Mouse (Mus musculus): ENCODE measurements around the gene Slc22a16.

Gene Slc22a16

DNA sequence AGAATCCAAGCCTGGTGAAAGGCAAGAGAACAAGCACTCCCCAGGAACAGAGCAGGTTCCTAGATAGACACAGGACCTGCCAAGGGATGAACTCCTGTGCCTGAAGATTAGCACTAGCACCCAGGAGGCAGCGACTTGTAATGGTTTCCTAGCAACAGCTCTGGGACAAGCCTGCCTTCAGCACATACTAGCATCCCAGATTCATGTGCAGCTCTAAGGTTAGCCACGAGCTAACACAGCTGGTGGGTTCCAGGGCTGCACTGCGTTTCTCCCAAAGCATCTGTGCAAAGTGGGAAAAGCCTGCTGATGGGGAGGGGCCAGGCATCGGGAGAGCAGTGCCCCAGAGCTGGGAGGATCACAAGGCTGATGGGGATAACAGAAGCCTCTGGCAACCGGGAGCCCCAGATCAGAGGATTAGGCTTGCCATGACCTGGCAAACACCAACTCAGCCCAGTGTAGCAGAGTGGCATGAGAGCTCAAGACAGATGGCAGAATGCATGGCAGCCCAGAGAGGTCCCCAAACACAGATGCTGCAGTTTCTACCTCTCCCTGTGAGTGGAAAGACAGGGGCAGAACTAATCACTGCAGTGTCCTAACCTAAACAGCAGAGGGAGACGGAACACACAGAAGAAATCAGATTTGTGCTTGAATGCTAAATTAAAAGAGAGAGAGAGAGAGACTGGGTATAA is 34.7 kb downstream of the Slc22a16 start:
- no peak for DNase-seq (ENCODE audit: extremely low spot score, low read depth, low spot score)

DNA sequence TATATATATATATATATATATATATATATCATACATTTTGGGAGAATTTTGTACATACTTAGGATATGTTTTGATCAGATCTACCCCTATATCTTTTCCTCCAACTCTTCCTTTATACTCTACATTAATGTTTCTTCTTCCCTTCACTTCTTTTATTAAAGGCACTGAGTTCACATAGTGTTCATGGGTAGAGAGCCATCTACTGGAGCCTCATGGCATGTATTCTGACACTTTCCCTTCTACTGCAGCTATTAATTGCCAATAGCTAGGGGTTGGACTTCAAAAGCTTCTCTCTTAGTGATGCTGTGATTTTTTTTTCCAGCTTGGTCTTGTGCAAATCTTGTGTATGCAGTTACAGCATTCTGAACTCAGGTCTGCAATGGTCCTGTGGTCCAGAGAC is 47.8 kb downstream of the Slc22a16 start:
- no peak for DNase-seq (ENCODE audit: extremely low spot score, low read depth, low spot score)

DNA sequence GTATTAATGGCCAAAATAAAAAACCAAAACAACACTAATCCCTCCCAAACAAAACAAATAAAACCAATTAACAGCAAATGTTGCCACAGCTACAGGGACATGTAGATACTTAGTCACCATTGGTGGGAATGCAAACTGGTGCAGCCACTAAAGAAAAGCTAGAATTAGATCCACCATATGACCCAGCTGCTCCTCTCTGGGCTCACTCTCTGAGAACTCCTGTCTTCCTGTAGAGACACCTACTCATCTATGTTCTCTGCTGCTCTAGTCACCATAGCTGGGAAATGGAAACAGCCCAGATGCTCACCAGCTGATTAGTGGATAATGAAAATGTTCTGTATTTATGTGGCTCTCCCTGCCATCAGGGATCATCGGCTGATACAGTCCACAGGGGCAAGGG is 49.6 kb downstream of the Slc22a16 start:
- no peak for DNase-seq (ENCODE audit: extremely low spot score, low read depth, low spot score)

DNA sequence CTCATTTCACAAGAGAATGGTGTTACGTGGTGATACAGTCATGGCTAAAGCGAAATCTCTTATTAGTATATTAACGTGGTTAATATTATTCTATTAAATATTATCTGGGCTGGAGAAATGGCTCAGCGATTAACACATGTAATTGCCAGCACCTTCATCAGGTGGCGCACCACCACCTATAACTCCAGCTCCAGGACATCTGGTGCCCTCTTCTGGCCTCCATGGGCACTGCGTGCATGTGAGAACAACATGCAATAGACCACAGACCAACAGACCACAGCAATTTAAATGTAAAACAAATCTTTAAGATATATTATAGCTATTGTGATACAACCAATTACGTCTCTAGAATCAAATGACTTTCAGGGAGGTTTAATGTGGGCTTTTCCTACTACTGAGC is 59.0 kb downstream of the Slc22a16 start:
- DNase-seq (ENCODE audit: extremely low spot score, low read depth, low spot score), result no peak

DNA sequence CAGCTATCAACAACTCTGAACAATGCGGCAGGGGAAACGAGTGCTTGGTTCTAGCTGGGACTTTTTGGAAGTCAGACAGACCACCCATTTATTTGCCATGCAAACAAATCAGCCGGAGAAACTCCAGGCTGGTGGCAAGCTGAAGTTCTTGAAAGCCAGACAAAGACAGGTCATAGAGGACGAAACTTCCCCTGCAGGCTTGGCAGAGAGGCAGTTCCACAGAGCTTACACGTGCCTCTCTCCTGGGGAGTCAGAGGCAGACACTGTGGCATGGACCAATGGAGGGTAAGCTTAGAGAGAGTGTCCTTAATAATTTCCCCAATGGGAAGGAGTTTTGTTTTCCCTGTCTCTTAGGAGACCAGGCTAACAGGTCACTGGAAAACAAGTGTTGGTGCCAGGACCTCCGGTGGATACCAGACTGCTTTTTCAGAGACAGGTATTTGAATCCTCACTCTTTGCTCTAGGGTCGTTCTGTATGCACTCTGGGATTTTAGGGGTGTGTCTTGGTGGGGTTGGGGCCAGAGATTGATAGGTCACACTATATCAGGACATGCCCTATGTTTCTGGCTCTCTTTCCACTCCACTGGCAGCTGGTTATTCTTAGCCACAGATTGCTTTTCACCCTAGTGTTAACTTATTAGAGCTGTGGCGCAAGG is 59.6 kb downstream of the Slc22a16 start, which contains the start of gene Ddo:
Gene Ddo, plus strand, starts transcription at position 356 of the 656 bp plus-strand sequence.
- no peak for DNase-seq (ENCODE audit: extremely low spot score, low read depth, low spot score)

DNA sequence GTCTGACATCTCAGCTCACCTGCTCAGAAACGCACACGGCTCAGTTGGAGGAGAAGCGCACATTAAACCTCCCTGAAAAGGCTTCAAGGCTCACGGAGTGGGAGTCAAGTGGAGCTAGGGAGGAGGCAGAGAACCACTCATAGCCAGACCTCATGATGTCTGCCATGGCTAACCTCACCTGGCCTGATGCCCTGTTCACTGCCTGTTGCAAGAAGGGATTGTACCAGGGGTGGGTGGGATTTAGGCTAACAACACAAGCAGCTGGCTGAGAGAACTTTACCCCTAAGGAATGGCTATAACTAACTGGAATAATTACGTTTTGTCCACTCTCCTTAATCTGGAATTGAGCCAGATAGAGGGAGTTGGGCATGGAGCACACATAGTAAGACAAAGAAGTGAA is 60.3 kb downstream of the Slc22a16 start:
- DNase-seq (ENCODE audit: extremely low spot score, low read depth, low spot score), result no peak

DNA sequence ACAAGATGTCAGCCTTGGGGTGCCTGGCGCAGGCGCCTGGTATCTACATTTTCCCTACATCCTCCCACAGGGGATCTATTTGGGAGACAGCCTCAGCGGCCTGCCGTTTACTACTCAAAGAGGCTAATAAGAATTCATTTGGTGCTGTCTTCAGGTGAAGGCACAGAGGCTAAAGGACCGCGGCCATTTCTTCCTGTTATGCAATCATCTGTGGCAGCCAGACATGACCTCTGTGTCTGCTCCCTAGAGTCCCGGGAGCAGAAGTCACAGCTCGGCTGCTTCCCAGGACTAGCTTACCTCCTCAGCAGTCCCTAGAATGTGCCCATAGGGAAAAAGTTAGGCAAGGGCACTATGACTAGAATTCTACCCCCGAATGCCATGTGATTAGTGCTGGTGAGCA is 60.8 kb downstream of the Slc22a16 start:
- no peak for DNase-seq (ENCODE audit: extremely low spot score, low read depth, low spot score)

DNA sequence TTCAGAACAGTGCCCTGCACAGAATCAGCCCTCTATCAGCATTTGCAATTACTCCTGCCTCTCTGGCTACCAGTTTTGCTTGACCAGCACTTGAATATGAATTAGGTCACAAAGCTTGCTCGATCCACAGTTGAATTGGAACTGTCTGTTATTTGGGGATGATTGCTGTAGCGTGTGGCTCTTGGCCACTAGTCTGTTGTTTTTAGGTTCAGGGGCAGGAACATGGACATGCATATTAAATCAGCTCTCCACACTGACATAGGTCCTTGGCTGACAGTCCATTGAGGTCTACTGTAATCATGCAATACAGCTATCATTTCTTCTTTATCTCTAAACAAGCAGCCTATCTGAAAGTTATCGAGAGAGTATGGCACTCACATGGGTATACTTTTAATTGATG is 62.0 kb downstream of the Slc22a16 start:
- DNase-seq (ENCODE audit: extremely low spot score, low read depth, low spot score), result no peak

DNA sequence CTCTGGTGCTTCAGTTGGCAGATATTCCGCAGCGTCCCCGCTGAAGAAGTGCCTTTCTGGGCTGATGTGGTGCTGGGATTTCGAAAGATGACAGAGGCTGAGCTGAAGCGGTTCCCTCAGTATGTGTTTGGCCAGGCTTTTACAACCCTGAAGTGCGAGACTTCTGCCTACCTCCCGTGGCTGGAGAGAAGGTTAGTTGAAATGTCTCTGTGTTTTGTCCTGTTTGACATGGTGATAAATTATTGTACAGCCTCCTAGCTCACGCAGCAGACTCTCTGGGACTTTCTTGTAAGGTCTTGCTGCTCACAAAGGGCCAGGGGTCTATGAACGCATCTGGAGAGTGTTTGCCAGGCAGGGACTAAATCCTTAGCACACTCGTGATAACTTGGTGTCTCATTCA is 67.2 kb downstream of the Slc22a16 start:
- no peak for DNase-seq (ENCODE audit: extremely low spot score, low read depth, low spot score)

DNA sequence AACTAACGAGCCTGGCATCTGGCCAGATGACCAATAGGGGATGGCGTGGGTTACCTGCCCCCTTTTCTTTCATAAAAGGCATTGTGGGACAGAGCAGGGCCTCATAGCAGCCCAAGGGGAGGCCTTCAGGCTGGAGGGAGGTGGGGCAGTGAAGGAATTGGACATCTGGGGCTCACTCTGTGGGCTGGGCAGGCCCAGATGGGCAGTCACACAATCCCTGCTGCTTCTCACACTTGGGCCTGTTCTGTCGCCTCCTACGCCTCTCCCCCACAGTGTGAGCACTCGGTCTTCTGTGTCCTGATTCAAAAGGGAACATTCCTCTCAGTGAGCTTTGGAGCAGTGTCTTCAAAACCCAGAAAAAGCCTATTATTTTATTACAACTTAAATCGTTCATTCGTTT is 68.1 kb downstream of the Slc22a16 start:
- no peak for DNase-seq (ENCODE audit: extremely low spot score, low read depth, low spot score)

DNA sequence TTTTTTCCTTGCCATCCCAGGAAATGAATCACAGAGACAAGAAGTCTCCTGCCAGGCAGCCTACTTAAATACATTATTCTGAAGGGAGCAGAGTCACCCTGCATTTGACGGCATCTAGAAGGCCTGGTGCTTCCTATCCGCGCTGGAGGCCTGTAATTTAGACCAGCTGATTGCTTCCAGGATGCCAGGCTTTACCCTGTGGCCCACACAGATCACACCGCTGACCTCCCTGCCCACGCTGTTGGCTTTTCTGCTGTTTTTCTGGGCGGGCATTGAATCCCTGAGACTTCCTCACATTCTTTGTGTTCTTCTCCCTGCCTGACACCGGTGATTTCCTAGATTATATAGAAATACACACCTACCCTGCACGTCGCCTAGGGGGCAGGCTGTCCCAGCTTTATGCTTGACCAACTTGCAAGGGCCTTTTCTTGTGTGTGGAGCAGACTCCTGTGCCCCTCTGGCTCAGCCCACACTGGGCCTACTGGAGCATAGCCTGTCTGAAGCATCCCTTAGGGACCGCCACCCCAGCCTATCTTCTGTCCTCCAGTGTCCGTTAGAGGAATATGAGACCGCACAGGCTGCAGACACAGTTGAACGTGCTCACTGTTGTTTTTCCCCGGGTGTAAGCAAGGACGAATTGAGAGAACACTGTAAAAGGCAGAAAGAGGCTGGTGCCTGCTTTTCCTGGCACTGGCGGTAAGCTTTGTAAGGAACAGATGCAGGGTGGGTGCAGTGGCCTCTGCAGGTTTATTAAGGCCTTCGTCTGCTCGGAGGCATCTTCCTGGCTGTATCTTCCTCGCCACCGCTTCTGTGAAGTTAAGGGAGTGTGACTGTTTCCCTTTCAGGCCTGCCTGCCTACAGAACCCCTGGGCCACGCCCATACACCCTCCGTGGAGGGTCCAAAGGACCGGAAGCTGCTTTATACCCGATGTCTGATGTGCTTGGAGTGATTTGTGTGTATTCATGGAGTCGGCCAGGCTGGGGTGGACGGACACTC is 69.0 kb downstream of the Slc22a16 start:
- DNase-seq (ENCODE audit: extremely low spot score, low read depth, low spot score), result no peak

DNA sequence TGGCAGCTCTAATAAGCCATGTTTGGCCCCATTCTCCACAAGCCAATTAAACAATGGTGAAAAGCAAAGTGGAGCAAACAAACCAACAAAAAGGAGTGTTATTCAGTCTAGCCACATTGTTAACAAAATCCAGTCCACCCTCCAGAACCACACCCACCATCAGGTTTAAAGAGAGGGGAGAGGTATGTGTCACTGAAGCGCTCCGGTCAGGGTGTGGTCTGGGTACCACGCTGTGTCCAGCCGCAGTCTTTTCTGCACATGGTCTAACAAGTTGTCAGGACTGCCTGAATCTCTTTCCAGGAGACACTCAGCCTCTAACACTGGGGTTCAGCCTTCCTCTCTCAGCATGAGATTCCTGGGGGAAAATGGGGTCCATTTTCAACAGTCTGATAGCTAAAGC is 70.3 kb downstream of the Slc22a16 start:
- DNase-seq (ENCODE audit: extremely low spot score, low read depth, low spot score), result no peak

DNA sequence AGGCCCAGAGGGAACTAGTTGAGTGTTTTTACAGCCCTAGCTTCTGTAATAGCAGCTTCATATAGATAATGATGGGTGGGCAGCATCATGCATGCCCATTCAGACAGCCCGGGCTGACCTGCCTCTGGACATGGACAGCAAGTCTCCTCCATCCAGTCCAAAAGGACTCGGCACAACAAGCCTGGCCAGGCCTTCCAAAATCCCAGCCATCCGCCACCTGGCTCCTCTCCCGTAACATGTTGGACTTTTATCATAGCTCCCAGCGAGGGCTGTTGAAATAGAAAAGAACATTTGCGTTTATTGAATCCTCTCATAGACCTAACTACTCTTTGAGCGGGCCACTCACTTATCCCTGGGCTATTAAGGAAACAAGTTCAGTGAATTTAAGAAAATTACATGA is 71.8 kb downstream of the Slc22a16 start:
- DNase-seq (ENCODE audit: extremely low spot score, low read depth, low spot score), result no peak

DNA sequence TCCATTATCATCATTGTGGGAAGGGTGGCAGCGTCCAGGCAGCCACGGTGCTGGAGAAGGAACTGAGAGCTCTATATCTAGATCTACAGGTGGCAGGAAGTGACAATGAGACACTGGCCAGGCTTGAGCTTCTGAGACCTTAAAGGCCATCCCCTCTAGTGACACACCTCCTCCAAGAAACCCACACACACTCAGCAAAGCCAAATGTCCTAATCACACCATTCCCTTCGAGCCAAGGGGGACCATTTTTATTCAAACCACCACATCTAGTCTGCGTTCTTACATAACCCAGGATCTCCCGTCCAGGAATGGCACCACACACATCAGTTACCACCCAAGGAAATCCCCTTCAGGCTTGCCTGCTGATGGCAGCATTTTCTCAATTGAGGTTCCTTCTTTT is 73.0 kb downstream of the Slc22a16 start:
- DNase-seq (ENCODE audit: extremely low spot score, low read depth, low spot score), result no peak

DNA sequence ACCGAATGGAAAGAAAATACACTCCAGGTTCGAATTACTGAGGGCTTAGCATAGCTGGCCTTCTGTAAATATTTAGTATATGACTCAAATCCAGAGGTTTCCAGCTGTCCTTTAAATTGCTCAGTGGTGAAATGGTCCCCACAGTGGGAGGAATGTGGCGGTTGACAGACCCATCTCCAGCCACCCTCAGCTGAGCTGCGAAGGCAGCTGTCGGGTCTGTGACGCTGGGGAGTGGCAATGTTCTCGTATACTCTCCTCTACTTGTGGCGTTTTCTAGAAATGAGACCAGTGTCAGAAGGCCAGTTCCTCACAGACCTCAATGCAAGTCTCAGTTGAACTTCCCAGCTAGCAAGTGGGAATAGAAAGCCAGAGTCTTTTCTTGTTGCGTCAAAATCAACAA is 74.3 kb downstream of the Slc22a16 start:
- no peak for DNase-seq (ENCODE audit: extremely low spot score, low read depth, low spot score)

DNA sequence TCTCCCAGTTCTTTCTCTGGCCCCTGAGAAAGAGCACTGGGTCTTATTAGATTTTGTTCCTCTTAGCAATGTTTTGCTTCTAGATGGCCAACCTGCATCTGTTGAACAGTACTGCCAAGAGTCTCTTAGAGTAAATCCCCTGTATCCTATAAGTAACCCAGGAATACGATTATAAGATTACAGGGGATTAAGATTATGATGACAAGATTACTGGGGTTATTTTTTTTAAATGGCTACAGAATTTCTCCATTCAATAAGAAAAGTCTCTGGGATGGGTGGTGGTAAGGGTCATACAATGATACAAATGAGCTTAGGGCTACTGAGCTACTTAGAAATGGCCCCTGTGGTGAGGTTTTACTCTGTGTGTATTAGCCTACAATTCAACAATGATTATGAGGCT is 75.2 kb downstream of the Slc22a16 start:
- DNase-seq (ENCODE audit: extremely low spot score, low read depth, low spot score), result no peak

DNA sequence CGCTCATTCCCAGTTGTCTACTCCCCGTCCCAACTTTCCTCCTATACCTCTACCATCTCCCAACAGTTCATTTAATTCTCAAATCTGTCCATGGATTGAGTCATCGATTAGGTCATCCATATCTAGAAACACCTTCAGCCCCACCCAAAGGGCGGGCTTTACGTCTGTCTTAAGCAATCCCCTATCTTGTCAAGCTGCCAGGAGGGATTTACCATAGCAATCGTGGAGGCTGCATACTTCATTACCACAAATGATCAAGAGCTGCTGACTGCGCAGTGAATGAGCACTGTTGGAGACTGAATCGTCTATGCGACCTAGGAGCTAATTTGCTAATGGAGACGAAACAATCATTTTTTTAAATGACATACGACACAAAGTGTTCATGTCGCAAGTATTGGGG is 78.6 kb downstream of the Slc22a16 start:
- DNase-seq (ENCODE audit: extremely low spot score, low read depth, low spot score), result no peak

DNA sequence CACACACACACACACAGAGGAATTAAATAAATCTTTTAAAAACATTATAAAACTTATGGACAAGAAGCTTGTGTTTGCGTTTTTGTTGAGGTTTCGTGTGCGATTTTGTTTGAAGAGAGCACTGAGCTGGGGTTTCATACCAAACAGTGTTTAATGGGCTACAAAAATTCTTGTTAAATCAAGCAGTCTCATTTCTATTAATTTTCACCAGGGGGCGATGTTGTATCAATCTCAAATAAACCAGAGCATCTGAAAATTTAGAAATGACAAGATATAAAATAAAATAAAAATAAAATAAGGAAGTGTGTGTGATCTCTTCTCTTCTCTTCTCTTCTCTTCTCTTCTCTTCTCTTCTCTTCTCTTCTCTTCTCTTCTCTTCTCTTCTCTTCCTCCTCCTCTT is 79.5 kb downstream of the Slc22a16 start:
- no peak for DNase-seq (ENCODE audit: extremely low spot score, low read depth, low spot score)

DNA sequence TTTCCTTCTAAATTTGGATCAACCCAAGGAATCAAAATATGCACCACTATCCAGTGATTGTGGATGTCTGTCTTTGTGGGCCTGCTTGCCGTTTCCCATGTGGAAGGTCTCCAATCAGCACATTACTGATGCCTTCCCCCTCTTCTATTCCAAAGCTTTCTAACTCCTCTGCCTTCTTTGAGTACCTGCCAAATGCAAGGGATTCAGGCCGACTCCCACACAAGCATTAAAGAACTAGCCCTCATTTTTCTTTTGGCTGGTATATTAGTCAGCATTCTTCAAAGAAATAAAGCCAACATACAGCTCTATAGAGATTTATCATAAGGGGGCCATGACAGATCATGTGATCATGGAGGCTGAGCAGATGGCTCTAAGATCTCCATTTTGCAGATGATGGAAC is 81.5 kb downstream of the Slc22a16 start:
- DNase-seq (ENCODE audit: extremely low spot score, low read depth, low spot score), result no peak
